Mouse (Mus musculus): Measurements from ENCODE around the gene Zfp57.

- no peak for TF ChIP-seq CEBPB (IDR thresholded peaks at IDR 0.05; ENCODE audit: insufficient read depth, poor library complexity, severe bottlenecking)
- no peak for TF ChIP-seq MAX (IDR thresholded peaks at IDR 0.05; ENCODE audit: low read depth)
- TF ChIP-seq POLR2A (IDR thresholded peaks at IDR 0.05; ENCODE audit: insufficient read length, low read depth): no peak
- TF ChIP-seq POLR2AphosphoS2 (IDR thresholded peaks at IDR 0.05; ENCODE audit: insufficient read length, low read depth): no peak
- no peak for TF ChIP-seq TCF12 (IDR thresholded peaks at IDR 0.05; ENCODE audit: insufficient read depth, poor library complexity, severe bottlenecking)
- TF ChIP-seq USF1 (IDR thresholded peaks at IDR 0.05; ENCODE audit: low read depth): no peak
- TF ChIP-seq MYOD1 (IDR thresholded peaks at IDR 0.05; ENCODE audit: control insufficient read depth in 1 of 3, insufficient read length in 2 of 3, low read depth in 2 of 3): no peak
- no peak for TF ChIP-seq MYOG (IDR thresholded peaks at IDR 0.05; ENCODE audit: control insufficient read depth in 1 of 3, insufficient read depth in 1 of 3, insufficient read length in 2 of 3, low read depth in 2 of 3)
- no peak for TF ChIP-seq SRF (IDR thresholded peaks at IDR 0.05; ENCODE audit: control insufficient read depth, insufficient read length, low read depth)
- no peak for TF ChIP-seq E2F4 (IDR thresholded peaks at IDR 0.05; ENCODE audit: insufficient read depth)
Observed at GRCm38 (mm10) chr17:36972791-36973190, 28.2 kb upstream of the Zfp57 start.
